Mouse (Mus musculus) ES-Bruce4 (cell line): ENCODE data around the gene Cxcr4.

ENCODE experiments used
- CTCF ChIP-seq: IDR thresholded peaks from one replicate; pipeline ENCODE4 v1.8.1; 2011; ENCODE audit warnings: low read depth, low read length
- EP300 ChIP-seq: IDR thresholded peaks from 2 replicates; pipeline ENCODE4 v1.6.1; 2011; ENCODE audit warnings: low read depth, low read length; ENCODE audit not compliant: insufficient read depth

GRCm38 (mm10) chr1:128552545-128552944 lies 39.5 kb downstream of the Cxcr4 start:
- TF ChIP-seq CTCF: no peak
- no peak for TF ChIP-seq EP300
